7 mouse cellular contexts compared by ENCODE assay signal in the genomic region with DNA sequence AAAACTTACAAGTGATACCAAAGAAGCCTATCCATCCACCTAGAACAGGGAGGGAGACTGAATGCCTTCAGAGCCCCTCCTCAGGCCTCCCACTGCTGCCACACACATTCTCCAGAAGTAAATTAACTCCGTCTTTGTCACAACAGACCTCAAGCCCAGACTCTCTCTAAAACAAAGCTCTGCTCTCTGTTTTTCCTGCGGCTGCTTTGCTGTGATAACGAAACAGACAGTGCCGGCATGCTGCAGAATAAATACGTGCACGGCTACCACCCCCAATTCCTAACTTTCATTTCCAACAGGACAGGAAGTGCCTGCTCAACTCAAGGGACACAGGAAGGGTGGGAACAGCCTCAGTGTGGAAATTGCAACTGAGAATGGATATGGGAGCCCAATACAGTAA. TPM values are rescaled to one million over a fixed set of nuclear protein-coding genes. Genes with fewer than 3 reads are reported as not detected.
DNase-seq lines count a peak whose midpoint lies in the region; ATAC-seq and TF ChIP-seq lines count a peak whose summit lies in the region.

TSS of gene Rbms2 (minus strand) at position 309 of the 400 bp plus-strand sequence.

- TF ChIP-seq EP300 in MEL (IDR thresholded peaks at IDR 0.05; ENCODE audit: low read depth in 1 of 2, low read length in 2 of 2) = no peak

- peak within 1 kb of the TSS; percentile 28; the same call in 1 of the 2 replicates for H3K9ac ChIP-seq in MEL (ENCODE audit: control insufficient read depth, low read depth, low read length, poor library complexity, severe bottlenecking)
- H3K9ac ChIP-seq in intestine, embryonic 14.5 days (ENCODE audit: low read length) = peak within 1 kb of the TSS; percentile 30; the same call in 1 of the 2 replicates
- H3K9ac ChIP-seq in limb, embryonic 14.5 days (ENCODE audit: low read depth, low read length, severe bottlenecking) = peak within 1 kb of the TSS; percentile 52
- H3K9ac ChIP-seq in neural tube, embryonic 11.5 days (ENCODE audit: low read length) = 0 out of 2 replicates have a peak within 1 kb of the TSS, but pooled peaks have one; percentile 14

- no peak for ATAC-seq in intestine, embryonic 14.5 days (replicated peaks; ENCODE audit: low FRiP score, low TSS enrichment, low read depth)
- ATAC-seq in limb, embryonic 14.5 days (ENCODE audit: low FRiP score, low read depth) = no peak
- ATAC-seq in neural tube, embryonic 11.5 days (ENCODE audit: insufficient read depth, low FRiP score, low TSS enrichment) = no peak

- no peaks in the 10 kb centered on the region for H3K9me3 ChIP-seq in MEL (replicated peaks; ENCODE audit: insufficient read depth, low read length)
- no peaks in the 10 kb centered on the region for H3K9me3 ChIP-seq in intestine, embryonic 14.5 days (ENCODE audit: control insufficient read depth, low read length)
- H3K9me3 ChIP-seq in limb, embryonic 14.5 days (ENCODE audit: control insufficient read depth, low read length) = no peaks in the 10 kb centered on the region
- no peaks in the 10 kb centered on the region for H3K9me3 ChIP-seq in neural tube, embryonic 11.5 days (ENCODE audit: control insufficient read depth, low read length)

- peak; percentile 36 for DNase-seq in MEL (ENCODE audit: low read depth, low spot score)
- DNase-seq in adrenal gland, adult (ENCODE audit: inconsistent age in 2 of 2, low spot score in 1 of 2) = peak; percentile 30 to 77
- DNase-seq in gastrocnemius, postnatal 10 days = peak; percentile 16
- no peak for DNase-seq in intestine, embryonic 14.5 days (ENCODE audit: low spot score)
- DNase-seq in limb, embryonic 14.5 days (ENCODE audit: low spot score) = no peak
- DNase-seq in neural tube, embryonic 11.5 days (ENCODE audit: low spot score) = peak; percentile 25
- DNase-seq in cerebellum, adult 9-11 months = no peak

- no peak for TF ChIP-seq POLR2A in MEL (IDR thresholded peaks at IDR 0.05; ENCODE audit: control insufficient read depth in 1 of 2, insufficient read depth in 1 of 2, low read depth in 1 of 2, low read length in 2 of 2, poor library complexity in 1 of 2)
- TF ChIP-seq POLR2A in limb, embryonic 14.5 days (IDR thresholded peaks at IDR 0.05; ENCODE audit: borderline replicate concordance, extremely low read depth, insufficient read depth, insufficient read length) = no peak

- H3K4me2 ChIP-seq in intestine, embryonic 14.5 days (ENCODE audit: low read length) = peak within 1 kb of the TSS; percentile 50
- H3K4me2 ChIP-seq in limb, embryonic 14.5 days (replicated peaks; ENCODE audit: low read depth, low read length, severe bottlenecking) = peak within 1 kb of the TSS; percentile 30
- H3K4me2 ChIP-seq in neural tube, embryonic 11.5 days (ENCODE audit: low read depth) = peak within 1 kb of the TSS; percentile 17

- H3K4me1 ChIP-seq in MEL (ENCODE audit: control insufficient read depth in 1 of 2, insufficient read depth in 2 of 2, low read length in 2 of 2) = peaks cover 0 to 5% of the 10 kb centered on the region in 2 experiments; a peak in 1 of 4 replicates
- peaks cover 19% of the 10 kb centered on the region for H3K4me1 ChIP-seq in intestine, embryonic 14.5 days (replicated peaks; ENCODE audit: control insufficient read depth, insufficient read depth, low read length)
- H3K4me1 ChIP-seq in limb, embryonic 14.5 days (ENCODE audit: control insufficient read depth, insufficient read depth, low read length) = peaks cover 14% of the 10 kb centered on the region
- peaks cover 9% of the 10 kb centered on the region for H3K4me1 ChIP-seq in neural tube, embryonic 11.5 days (ENCODE audit: control insufficient read depth, insufficient read depth, low read length)

- TF ChIP-seq RAD21 in MEL (IDR thresholded peaks at IDR 0.05; ENCODE audit: low read depth, low read length) = no peak

- TF ChIP-seq CTCF in MEL (IDR thresholded peaks at IDR 0.05 in 2 of 3, conservative IDR thresholded peaks at IDR 0.05 in 1 of 3; ENCODE audit: control insufficient read depth in 1 of 3, insufficient read depth in 1 of 3, low read depth in 2 of 3, low read length in 3 of 3, poor library complexity in 1 of 3, severe bottlenecking in 1 of 3) = no peak

- H3K27ac ChIP-seq in MEL (ENCODE audit: control insufficient read depth, low read depth, low read length) = no peak within 1 kb of the TSS
- peak within 1 kb of the TSS; percentile 78 for H3K27ac ChIP-seq in intestine, embryonic 14.5 days (ENCODE audit: low read depth)
- peak within 1 kb of the TSS; percentile 79 for H3K27ac ChIP-seq in limb, embryonic 14.5 days (replicated peaks; ENCODE audit: low read depth, low read length)
- no peak within 1 kb of the TSS for H3K27ac ChIP-seq in neural tube, embryonic 11.5 days (ENCODE audit: low read depth, low read length)

- H3K27me3 ChIP-seq in MEL (ENCODE audit: control insufficient read depth in 1 of 2, insufficient read depth in 2 of 2, low read length in 2 of 2) = no peaks in the 10 kb centered on the region
- no peaks in the 10 kb centered on the region for H3K27me3 ChIP-seq in intestine, embryonic 14.5 days (replicated peaks; ENCODE audit: control insufficient read depth, insufficient read depth, low read length)
- no peaks in the 10 kb centered on the region for H3K27me3 ChIP-seq in limb, embryonic 14.5 days (ENCODE audit: control insufficient read depth, insufficient read depth, low read length)
- no peaks in the 10 kb centered on the region for H3K27me3 ChIP-seq in neural tube, embryonic 11.5 days (ENCODE audit: control insufficient read depth, insufficient read depth, low read length)

- WGBS in intestine, embryonic 14.5 days = 2% methylated on average over 6 of the region's 6 CpGs
- 1% methylated on average over 6 of the region's 6 CpGs for WGBS in limb, embryonic 14.5 days
- 4% methylated on average over 6 of the region's 6 CpGs for WGBS in neural tube, embryonic 11.5 days

- H3K36me3 ChIP-seq in MEL (ENCODE audit: control insufficient read depth in 1 of 2, insufficient read depth in 2 of 2, low read length in 2 of 2) = peaks cover 0 to 6% of the 10 kb centered on the region in 2 experiments; a peak in 2 of 4 replicates
- no peaks in the 10 kb centered on the region for H3K36me3 ChIP-seq in intestine, embryonic 14.5 days (ENCODE audit: control insufficient read depth, insufficient read depth, low read length)
- H3K36me3 ChIP-seq in limb, embryonic 14.5 days (ENCODE audit: control insufficient read depth, insufficient read depth, low read length) = no peaks in the 10 kb centered on the region
- no peaks in the 10 kb centered on the region for H3K36me3 ChIP-seq in neural tube, embryonic 11.5 days (ENCODE audit: control insufficient read depth, insufficient read depth, low read length)

- H3K4me3 ChIP-seq in MEL (ENCODE audit: control insufficient read depth in 1 of 2, insufficient read depth in 1 of 2, low read depth in 2 of 2, low read length in 2 of 2) = peak within 1 kb of the TSS; percentile 44 to 57
- H3K4me3 ChIP-seq in intestine, embryonic 14.5 days (ENCODE audit: low read depth, low read length) = peak within 1 kb of the TSS; percentile 34
- peak within 1 kb of the TSS; percentile 21 for H3K4me3 ChIP-seq in limb, embryonic 14.5 days (replicated peaks; ENCODE audit: low read length)
- no peak within 1 kb of the TSS for H3K4me3 ChIP-seq in neural tube, embryonic 11.5 days (ENCODE audit: low read depth, low read length)

- peaks cover 2% of the 10 kb centered on the region; the same call in 1 of the 2 replicates for H3K79me2 ChIP-seq in MEL (ENCODE audit: control insufficient read depth, insufficient read depth, low read length, poor library complexity)

TF ChIP-seq in MEL, 35 proteins besides CTCF, POLR2A, EP300 and RAD21:
- TF ChIP-seq MAX (IDR thresholded peaks at IDR 0.05; ENCODE audit: low read length) (no peak), E2F4 (IDR thresholded peaks at IDR 0.05; ENCODE audit: borderline replicate concordance, low read depth, low read length) (no peak), MEF2A (IDR thresholded peaks at IDR 0.05; ENCODE audit: extremely low read depth, insufficient replicate concordance, low read depth, low read length, poor library complexity, severe bottlenecking) (no peak)

RNA-seq across cellular contexts. Expression of gene Rbms2, which starts in this region (rescaled TPM):
- total RNA-seq in MEL (2012; rRNA removed) = 5.1 and 5.8 TPM in 2 replicates
- 10 to 100 TPM in 1 of 2 experiments, not detected in 1; 23.5 TPM for polyA plus RNA-seq in MEL (2012; ENCODE audit: insufficient read depth in 1 of 2, insufficient read length in 2 of 2, low read depth in 1 of 2, low replicate concordance in 2 of 2, missing spikeins in 1 of 2)
- total RNA-seq in gastrocnemius, postnatal 10 days (2021) = 10 to 100 TPM; 64.2 to 65.3 TPM
- 25.3 and 31.0 TPM in 2 replicates for polyA plus RNA-seq in intestine, embryonic 14.5 days (2014; fragmentation: Nextera tagmentation; extraction: Ambion mirVana)
- 113 and 117 TPM in 2 replicates for polyA plus RNA-seq in limb, embryonic 14.5 days (2012; rRNA removed)
- 33.8 and 35.9 TPM in 2 replicates for polyA plus RNA-seq in limb, embryonic 14.5 days (2014; fragmentation: Nextera tagmentation; extraction: Ambion mirVana)
- 17.9 and 19.9 TPM in 2 replicates for polyA plus RNA-seq in neural tube, embryonic 11.5 days (2014; fragmentation: Nextera tagmentation; extraction: Ambion mirVana)

Comparison
In these comparisons a context has a peak if more than half of its experiments do, and no peak if none do; other contexts are left out.
1. DNase-seq: peak in MEL (single experiment), adrenal gland, adult (2 of 2), gastrocnemius, postnatal 10 days (single experiment) and neural tube, embryonic 11.5 days (single experiment); none in intestine, embryonic 14.5 days (single experiment), limb, embryonic 14.5 days (single experiment) and cerebellum, adult 9-11 months (single experiment).
2. H3K27ac ChIP-seq: peak in intestine, embryonic 14.5 days (single experiment) and limb, embryonic 14.5 days (single experiment); none in MEL (single experiment) and neural tube, embryonic 11.5 days (single experiment).
3. Peak in every context shown above with its lines, with median percentiles within 50 percentile points of each other: H3K9ac ChIP-seq and H3K4me2 ChIP-seq.